Mouse (Mus musculus) heart, postnatal 25 days (tissue): Measurements from ENCODE around the gene Dhrs7b. TPM values are rescaled to one million over a fixed set of nuclear protein-coding genes. Genes with fewer than 3 reads are reported as not detected.
"Not testable (repeated sequence)": the region's sequence is repeated elsewhere in the genome, so short reads cannot be mapped to it uniquely, and the experiment has no call there.

Experiments used
- DNase-seq: peaks from one replicate; pipeline ENCODE4 v3.0.0; 2022; ENCODE audit warnings: low spot score
- intact Hi-C: fragments of 180-260 bp; cut with DNase I; formaldehyde crosslinking; loops from one replicate; pipeline ENCODE4 v1.15.1; 2025
- total RNA-seq, 2 experiments: library from RNA; stranded (reverse); gene quantifications; 2 replicates each; pipeline ENCODE4 v1.2.3; 2021

Gene Dhrs7b
- total RNA-seq, 2 experiments from 2014 or later, result 20.1 to 20.8 TPM

DNA sequence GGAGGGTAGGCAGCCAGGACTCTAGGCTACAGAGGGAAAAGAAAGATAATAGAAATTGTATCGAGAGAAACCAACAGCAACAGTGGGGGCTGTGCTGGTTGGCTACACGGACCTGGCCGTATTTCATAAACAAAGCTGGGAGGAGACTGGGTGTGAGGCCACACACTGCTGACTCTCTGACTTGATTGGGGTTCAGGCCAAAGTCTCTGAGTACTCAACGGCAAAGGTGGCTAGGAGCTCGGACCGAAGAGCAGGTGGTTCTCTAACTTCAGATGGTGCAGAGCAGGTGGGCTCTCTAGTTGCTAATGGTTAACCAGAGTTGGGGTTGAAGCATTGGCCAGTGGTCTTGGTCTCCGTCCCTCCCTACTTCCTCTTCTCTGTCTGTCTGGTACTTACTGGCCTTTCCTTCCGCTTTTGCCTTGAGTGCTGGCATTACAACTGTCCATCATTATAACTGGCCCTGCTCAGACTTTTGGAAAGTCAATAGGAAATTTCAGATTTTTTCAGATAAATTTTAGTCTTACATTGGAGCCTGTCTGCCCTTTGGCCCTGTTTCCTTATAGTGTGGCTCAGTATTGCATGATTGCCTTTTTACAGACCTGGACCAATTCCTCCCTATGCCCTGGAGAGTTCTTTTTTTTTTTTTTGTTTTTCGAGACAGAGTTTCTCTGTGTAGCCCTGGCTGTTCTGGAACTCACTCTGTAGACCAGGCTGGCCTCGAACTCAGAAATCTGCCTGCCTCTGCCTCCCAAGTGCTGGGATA is 7.4 kb downstream of the Dhrs7b start:
- intact Hi-C loops, result loop anchor here (5.0 kb wide), 1 partner anchor 39 kb away; the partner anchor contains the start of gene Tmem11
- DNase-seq, result no peak

GRCm38 (mm10) chr11:60841467-60842200 is 11.2 kb downstream of the Dhrs7b start:
- intact Hi-C loops, result no loop called here
- no peak for DNase-seq

GRCm38 (mm10) chr11:60843412-60843811 is 13.0 kb downstream of the Dhrs7b start:
- no peak for DNase-seq
- intact Hi-C loops, result no loop called here

- DNase-seq, result no peak
- intact Hi-C loops, result no loop called here
Observed at GRCm38 (mm10) chr11:60845415-60845814, 15.0 kb downstream of the Dhrs7b start.

- intact Hi-C loops, result no loop called here
- no peak for DNase-seq
Observed at GRCm38 (mm10) chr11:60856587-60856986, 26.2 kb downstream of the Dhrs7b start.

DNA sequence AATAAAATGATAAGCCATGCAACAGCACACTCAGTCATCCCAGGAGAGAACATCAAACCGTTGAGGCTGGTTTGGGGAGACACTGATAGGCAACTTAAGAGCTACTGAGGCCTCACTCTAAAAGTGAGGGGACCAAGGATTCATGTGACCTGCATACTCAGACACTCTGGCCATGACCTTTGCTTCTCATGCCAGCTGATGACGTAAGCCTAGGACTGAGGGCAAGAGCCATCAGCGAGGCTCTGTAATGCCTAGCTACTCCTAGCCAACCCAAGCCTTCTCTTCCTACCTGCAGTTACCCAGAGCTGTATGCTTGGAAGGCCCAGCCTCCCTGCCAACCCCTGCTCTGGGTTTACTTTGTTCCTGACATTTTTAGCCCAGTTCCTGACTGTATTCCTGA is 31.6 kb downstream of the Dhrs7b start:
- no peak for DNase-seq
- intact Hi-C loops, result no loop called here

GRCm38 (mm10) chr11:60863196-60863595 is 32.8 kb downstream of the Dhrs7b start:
- DNase-seq, result no peak
- intact Hi-C loops, result no loop called here

GRCm38 (mm10) chr11:60864166-60864565 is 33.7 kb downstream of the Dhrs7b start:
- no peak for DNase-seq
- intact Hi-C loops, result no loop called here

- peak; percentile 11 for DNase-seq
- intact Hi-C loops, result no loop called here
Observed at GRCm38 (mm10) chr11:60864916-60865315, 34.5 kb downstream of the Dhrs7b start.

GRCm38 (mm10) chr11:60866021-60866420 is 35.6 kb downstream of the Dhrs7b start:
- intact Hi-C loops, result no loop called here
- DNase-seq, result no peak

DNA sequence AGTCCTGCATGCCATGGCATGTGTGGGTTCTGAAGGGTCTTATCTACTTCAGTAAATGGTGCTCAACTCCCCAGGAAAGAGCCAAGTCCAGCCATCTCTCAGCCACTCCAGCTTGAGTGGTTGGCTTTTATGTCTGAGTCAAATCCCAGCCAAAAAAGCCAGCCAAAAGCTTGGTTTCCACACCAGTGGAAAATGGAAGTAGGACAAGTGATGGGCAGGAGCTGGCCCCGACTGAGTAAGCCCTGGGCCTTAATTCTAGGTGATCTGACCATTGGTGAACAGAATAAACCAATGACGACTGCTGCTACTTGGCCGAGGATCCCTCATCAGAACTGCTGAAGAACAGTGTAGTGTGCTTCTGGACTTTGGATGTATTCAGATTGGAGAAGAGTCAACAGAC is 37.0 kb downstream of the Dhrs7b start:
- DNase-seq, result no peak
- intact Hi-C loops, result no loop called here

GRCm38 (mm10) chr11:60867904-60868303 is 37.5 kb downstream of the Dhrs7b start:
- intact Hi-C loops, result no loop called here
- DNase-seq, result no peak

DNA sequence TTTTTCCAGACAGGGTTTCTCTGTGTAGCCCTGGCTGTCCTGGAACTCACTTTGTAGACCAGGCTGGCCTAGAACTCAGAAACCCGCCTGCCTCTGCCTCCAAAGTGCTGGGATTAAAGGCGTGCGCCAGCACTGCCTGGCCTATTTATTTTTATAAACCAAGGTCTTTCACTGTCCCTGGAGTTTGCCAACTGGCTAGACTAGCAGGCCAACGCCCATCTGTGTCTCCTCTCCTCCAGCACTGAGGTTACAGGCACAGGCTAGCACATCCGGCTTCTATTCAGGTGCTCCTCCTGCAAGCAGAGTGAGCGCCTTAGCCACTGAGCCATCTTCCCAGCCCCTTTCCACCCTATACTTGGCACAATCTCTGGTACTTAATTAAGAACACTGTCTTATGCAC is 39.0 kb downstream of the Dhrs7b start:
- DNase-seq, intact Hi-C loops: not testable (repeated sequence)

DNA sequence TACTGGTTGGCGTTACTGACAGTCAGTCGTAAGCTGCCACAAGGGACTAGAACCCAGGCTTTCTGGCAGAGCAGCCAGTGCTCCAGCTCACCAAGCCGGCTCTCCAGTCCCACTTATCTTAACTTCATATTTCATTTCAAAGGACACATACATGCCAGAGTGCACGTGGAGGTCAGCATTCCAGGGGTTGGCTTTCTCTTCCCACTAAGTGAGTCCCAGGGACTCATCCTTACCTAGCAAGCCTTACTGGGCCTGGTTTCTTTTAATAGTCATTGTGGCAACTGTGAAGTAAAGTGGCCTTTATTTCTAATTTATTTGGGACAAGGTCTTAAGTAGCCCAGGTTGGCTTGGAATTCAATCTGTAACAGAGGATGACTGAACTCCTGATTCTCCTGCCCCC is 41.0 kb downstream of the Dhrs7b start:
- intact Hi-C loops, result no loop called here
- DNase-seq, result no peak

DNA sequence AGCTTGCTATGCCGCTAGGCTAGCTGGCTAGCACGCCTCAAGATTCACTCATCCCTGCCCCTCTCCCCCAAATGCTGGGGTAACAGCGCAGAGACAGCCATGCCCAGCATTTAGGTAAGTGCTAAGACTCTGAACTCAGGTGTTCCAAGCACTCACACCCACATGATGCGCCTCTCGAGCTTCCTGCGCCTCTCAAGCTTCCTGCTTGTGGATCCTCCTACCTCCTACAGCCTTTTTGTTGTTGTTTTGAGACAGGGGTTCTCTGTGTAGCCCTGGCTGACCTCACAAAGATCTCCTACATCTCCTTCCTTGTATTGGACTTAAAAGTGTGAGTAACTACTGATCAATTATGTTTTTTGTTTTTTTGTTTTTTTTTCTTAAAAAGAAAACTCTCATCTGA is 42.7 kb downstream of the Dhrs7b start:
- intact Hi-C loops, result no loop called here

DNA sequence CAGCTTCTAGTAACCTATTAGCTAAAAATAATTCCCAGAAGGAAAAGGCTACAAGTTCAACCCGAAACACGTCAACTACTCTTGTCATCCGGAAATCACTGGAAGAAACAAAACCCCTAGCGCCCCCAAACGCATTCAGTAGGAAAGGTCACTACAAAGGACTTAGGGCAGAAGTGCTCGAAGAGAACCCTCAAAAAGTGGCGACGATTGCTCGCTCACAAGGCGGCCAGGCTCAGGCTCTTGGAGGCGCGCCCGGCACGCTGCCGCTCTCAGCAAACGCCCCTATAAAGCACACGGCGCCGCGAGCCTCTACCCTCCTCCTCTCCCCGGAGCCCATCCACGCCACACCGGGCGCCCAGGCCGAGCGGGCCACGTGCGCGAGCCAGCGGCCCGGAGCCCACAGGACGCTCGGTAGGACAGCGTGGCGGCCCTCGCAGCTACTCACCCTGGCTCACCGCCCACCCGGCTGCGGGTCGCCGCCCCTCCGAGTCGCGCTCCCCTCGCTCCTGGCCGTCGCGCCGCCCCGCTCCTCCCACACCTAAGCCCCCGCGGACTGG is 47.7 kb downstream of the Dhrs7b start:
- DNase-seq, result no peak
- intact Hi-C loops, result loop anchor here (5.0 kb wide), 4 partner anchors 41 to 181 kb away; partner anchors contain the start of genes Flii, Llgl1, Mief2 and Smcr8

More for the DNA sequence above, 42.7 kb downstream of the Dhrs7b start:
- no peak for DNase-seq

DNA sequence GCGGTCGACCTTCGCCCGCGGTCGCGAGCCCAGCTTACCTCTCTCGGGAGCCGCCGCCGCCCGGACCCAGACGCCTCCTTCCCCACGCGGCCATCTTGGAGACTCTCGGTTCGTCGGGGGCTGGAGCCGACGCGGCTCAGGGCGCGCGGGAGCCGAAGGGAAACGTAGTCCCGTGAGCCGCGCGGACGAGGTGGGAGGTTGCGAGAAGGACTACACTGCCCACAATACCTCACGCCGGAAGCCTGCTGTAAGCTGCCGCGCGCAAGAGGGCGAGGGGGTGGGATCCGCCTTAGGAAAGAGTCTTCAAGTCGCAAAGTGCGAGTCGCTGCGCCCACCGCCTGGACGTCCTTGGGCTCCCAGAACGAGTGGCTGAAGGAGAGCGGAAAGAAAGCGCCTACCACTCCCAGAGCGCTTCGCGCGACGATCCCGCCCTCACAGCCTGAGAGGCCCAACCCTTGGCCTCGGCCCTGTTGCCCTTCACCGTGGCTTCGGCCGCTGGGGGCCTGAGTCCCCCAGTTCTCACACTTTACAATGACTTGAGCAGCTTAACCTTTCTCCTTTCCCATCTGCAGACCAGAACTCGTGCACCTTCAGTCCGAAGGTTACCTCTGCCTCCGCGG is 48.4 kb downstream of the Dhrs7b start, which contains the start of gene Tmem11:
Tmem11 (minus strand) TSS at position 598 of the 620 bp plus-strand sequence.
- peak; percentile 94 for DNase-seq
- intact Hi-C loops, result loop anchor here (5.0 kb wide), 4 partner anchors 41 to 181 kb away; partner anchors contain the start of genes Flii, Llgl1, Mief2 and Smcr8

GRCm38 (mm10) chr11:60879423-60879822 is 49.0 kb downstream of the Dhrs7b start:
- intact Hi-C loops, result loop anchor here (5.0 kb wide), 4 partner anchors 42 to 182 kb away; partner anchors contain the start of genes Flii, Llgl1, Mief2 and Smcr8

DNA sequence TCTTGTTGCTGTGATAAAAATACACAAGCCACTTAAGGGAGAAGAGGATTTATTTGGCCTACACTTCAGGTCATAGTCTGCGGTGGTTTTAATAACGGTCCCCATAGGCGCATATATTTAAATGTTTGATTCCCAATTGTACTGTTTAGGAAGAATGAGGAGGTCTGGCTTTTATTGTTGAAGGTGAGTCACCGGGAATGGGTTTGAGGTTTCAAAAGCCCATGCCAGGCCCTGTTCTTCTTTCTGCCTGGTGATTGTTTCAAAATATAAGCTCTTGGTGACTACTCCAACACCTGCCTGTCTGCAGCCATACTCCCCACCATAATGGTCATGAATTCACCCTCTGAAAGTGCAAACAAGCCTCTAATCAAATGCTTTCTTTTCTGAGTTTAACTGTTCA is 50.1 kb downstream of the Dhrs7b start:
- no peak for DNase-seq
- intact Hi-C loops, result no loop called here

More at GRCm38 (mm10) chr11:60879423-60879822, 49.0 kb downstream of the Dhrs7b start:
- no peak for DNase-seq

GRCm38 (mm10) chr11:60882386-60882785 is 52.0 kb downstream of the Dhrs7b start:
- DNase-seq, result no peak
- intact Hi-C loops, result no loop called here
